Mouse (Mus musculus) kidney, postnatal 14 days (tissue): ENCODE results near the gene Vmn1r12.
A peak's percentile ranks its signal among the peaks of the same experiment; 100 is the strongest.
"Not testable (repeated sequence)": the region's sequence is repeated elsewhere in the genome, so short reads cannot be mapped to it uniquely, and the experiment has no call there.

Experiments
- DNase-seq: peaks from one replicate; pipeline ENCODE4 v3.0.0; 2022; ENCODE audit warnings: mixed read lengths

Gene Vmn1r12

GRCm38 (mm10) chr6:57156619-57157018 lies at the start of gene Vmn1r12:
TSS of gene Vmn1r12 (plus strand) at chr6:57156919.
- no peak for DNase-seq

GRCm38 (mm10) chr6:57109154-57109553 lies 47.6 kb upstream of the Vmn1r12 start, which contains the start of gene Vmn1r10:
TSS of gene Vmn1r10 (plus strand) at chr6:57109454.
- DNase-seq = no peak

GRCm38 (mm10) chr6:57133155-57133554 lies 23.6 kb upstream of the Vmn1r12 start, which contains the start of gene Vmn1r11:
TSS of gene Vmn1r11 (plus strand) at chr6:57133455.
- no peak for DNase-seq

- DNase-seq = peak; percentile 22
Measured at GRCm38 (mm10) chr6:57190016-57190415, 33.3 kb downstream of the Vmn1r12 start.

GRCm38 (mm10) chr6:57202990-57203389 lies 46.3 kb downstream of the Vmn1r12 start, which contains the start of gene Vmn1r13:
TSS of gene Vmn1r13 (plus strand) at chr6:57203290.
- not testable (repeated sequence) for DNase-seq
